14 mouse cellular contexts compared by ENCODE assay signal in genomic region chr7:71491128-71491527, GRCm38 (mm10).
"Had no signal": no experiment of that assay in that cellular context is flagged by ENCODE, and none has a peak within 500 bp of the region (broad histone marks: within the 10 kb centered on the region; RNA-seq: fewer than 3 reads in every experiment).

No protein-coding gene starts in this region.

- H3K36me3 ChIP-seq: liver, embryonic 13.5 days; midbrain, embryonic 12.5 days; neural tube, embryonic 12.5 days; neural tube, embryonic 15.5 days had no signal

- H3K27me3 ChIP-seq: liver, embryonic 13.5 days; midbrain, embryonic 12.5 days; neural tube, embryonic 12.5 days; neural tube, embryonic 15.5 days had no signal

- H3K4me2 ChIP-seq: liver, embryonic 13.5 days; midbrain, embryonic 12.5 days; neural tube, embryonic 12.5 days; neural tube, embryonic 15.5 days had no signal

- H3K9me3 ChIP-seq: liver, embryonic 13.5 days; midbrain, embryonic 12.5 days; neural tube, embryonic 12.5 days; neural tube, embryonic 15.5 days had no signal

- H3K27ac ChIP-seq: kidney, postnatal 0 days; left cerebral cortex, adult 2 months; liver, embryonic 13.5 days; midbrain, embryonic 12.5 days; neural tube, embryonic 12.5 days; neural tube, embryonic 15.5 days had no signal

- H3K4me3 ChIP-seq: left cerebral cortex, adult 2 months; liver, embryonic 13.5 days; midbrain, embryonic 12.5 days; neural tube, embryonic 12.5 days; neural tube, embryonic 15.5 days had no signal

- DNase-seq: kidney, adult 2 months; kidney, postnatal 36 days; layer of hippocampus, postnatal 36 days; liver, embryonic 13.5 days; lung, adult 2 months; lung, postnatal 14 days; lung, postnatal 4 days; thymus, adult 18-20 months; thymus, postnatal 36 days had no signal

- H3K4me1 ChIP-seq: liver, embryonic 13.5 days; midbrain, embryonic 12.5 days; neural tube, embryonic 12.5 days; neural tube, embryonic 15.5 days had no signal

- H3K9ac ChIP-seq: liver, embryonic 13.5 days; midbrain, embryonic 12.5 days; neural tube, embryonic 12.5 days; neural tube, embryonic 15.5 days had no signal
